Mouse (Mus musculus): ENCODE data around the gene 7530416G11Rik. TPM values are rescaled to one million over a fixed set of nuclear protein-coding genes. Genes with fewer than 3 reads are reported as not detected.

7530416G11Rik gene
- polyA plus RNA-seq (2011; ENCODE audit: insufficient read depth, insufficient read length, low read depth, missing spikeins): not detected in 2 replicates

DNA sequence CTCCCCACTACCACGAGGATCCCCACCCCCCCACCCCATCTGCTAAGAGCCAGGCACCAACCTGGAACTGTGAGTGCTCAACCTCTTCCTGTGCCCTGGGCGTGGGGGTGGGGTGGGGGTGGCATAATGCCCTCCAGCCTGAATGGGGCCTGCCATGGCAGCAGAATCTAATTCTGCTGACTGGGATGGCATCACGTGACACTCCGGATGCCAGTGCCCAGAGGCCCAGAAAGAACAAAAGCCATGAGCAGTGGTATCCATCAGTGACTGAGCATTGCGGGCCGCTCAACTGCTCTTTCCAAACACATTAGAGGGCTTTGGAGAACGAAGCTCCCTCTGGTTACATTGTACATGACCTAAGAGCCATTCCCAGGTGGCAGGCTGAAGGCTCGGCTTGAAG is at the start of gene 7530416G11Rik:
Gene 7530416G11Rik (minus strand): TSS at position 101 of the 400 bp plus-strand sequence.
- Histone ChIP-seq H3K9me3 (replicated peaks; ENCODE audit: control insufficient read depth, insufficient read depth, low read length, poor library complexity, severe bottlenecking) (no peaks in the 10 kb centered on the region), H3K27me3 (ENCODE audit: control insufficient read depth, insufficient read depth, low read length, poor library complexity, severe bottlenecking) (no peaks in the 10 kb centered on the region), H3K36me3 (ENCODE audit: control insufficient read depth, insufficient read depth, low read length, poor library complexity, severe bottlenecking) (no peaks in the 10 kb centered on the region), H3K4me3 (ENCODE audit: low read depth, low read length) (no peak within 1 kb of the TSS), H3K9ac (ENCODE audit: low read depth, poor library complexity, severe bottlenecking) (no peak within 1 kb of the TSS), H3K4me1 (ENCODE audit: control insufficient read depth, insufficient read depth, low read length) (no peaks in the 10 kb centered on the region), H3K27ac (ENCODE audit: insufficient read depth, low read length) (no peak within 1 kb of the TSS)
- TF ChIP-seq EP300 (IDR thresholded peaks at IDR 0.05; ENCODE audit: insufficient read depth, low read depth, low read length): no peak
- no peak for TF ChIP-seq CTCF (IDR thresholded peaks at IDR 0.05; ENCODE audit: low read depth, low read length)
- TF ChIP-seq POLR2A (IDR thresholded peaks at IDR 0.05; ENCODE audit: insufficient read depth, low read length): no peak

DNA sequence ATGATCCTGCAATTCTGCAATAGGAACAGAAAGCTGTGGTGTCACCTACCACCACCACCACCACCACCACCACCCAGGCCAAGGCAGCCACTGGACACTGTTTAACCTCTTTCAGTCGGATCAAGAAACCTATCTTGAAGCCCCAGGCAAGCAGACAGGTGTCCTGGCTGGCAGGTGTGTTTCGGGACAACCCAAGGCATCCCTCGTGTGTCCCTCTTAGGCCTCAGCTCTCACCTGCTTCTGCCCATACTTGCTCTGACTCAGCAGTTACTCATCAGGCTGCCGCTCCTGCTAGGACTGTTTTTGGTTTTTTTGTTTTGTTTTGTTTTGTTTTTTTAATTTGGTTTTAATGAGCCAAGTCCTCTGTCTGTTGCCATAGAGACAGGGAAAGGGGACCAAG is 43.5 kb upstream of the 7530416G11Rik start:
- Histone ChIP-seq H3K9ac (ENCODE audit: low read depth, poor library complexity, severe bottlenecking) (no peak overlapping the region), H3K27me3 (ENCODE audit: control insufficient read depth, insufficient read depth, low read length, poor library complexity, severe bottlenecking) (no peaks in the 10 kb centered on the region), H3K4me1 (ENCODE audit: control insufficient read depth, insufficient read depth, low read length) (no peaks in the 10 kb centered on the region), H3K27ac (ENCODE audit: insufficient read depth, low read length) (no peak overlapping the region), H3K36me3 (ENCODE audit: control insufficient read depth, insufficient read depth, low read length, poor library complexity, severe bottlenecking) (no peaks in the 10 kb centered on the region), H3K9me3 (replicated peaks; ENCODE audit: control insufficient read depth, insufficient read depth, low read length, poor library complexity, severe bottlenecking) (no peaks in the 10 kb centered on the region), H3K4me3 (ENCODE audit: low read depth, low read length) (no peak overlapping the region)
- TF ChIP-seq EP300 (IDR thresholded peaks at IDR 0.05; ENCODE audit: insufficient read depth, low read depth, low read length) (no peak), POLR2A (IDR thresholded peaks at IDR 0.05; ENCODE audit: insufficient read depth, low read length) (no peak)

DNA sequence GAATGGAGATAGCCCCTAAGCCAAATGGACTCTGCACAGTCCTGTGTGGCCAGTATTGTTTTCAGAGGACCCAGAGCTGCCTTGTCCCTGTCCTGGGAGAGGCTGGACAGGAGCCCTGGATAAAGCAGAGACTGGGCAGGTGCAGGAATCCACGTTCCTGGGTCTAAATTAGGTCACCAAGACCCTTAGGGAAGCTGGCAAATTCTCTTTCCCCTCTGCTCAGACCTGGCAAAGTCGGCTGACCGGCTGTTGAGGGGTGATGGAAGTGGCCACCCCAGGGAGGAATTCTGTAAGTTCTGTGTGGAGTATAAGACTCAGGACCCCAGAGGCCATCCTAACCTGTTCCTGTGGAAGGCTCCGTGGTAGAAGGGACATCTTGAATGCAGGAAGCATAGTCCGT is 42.3 kb upstream of the 7530416G11Rik start:
- no peaks in the 10 kb centered on the region for H3K4me1 ChIP-seq (ENCODE audit: control insufficient read depth, insufficient read depth, low read length)
- no peaks in the 10 kb centered on the region for H3K36me3 ChIP-seq (ENCODE audit: control insufficient read depth, insufficient read depth, low read length, poor library complexity, severe bottlenecking)
- no peaks in the 10 kb centered on the region for H3K27me3 ChIP-seq (ENCODE audit: control insufficient read depth, insufficient read depth, low read length, poor library complexity, severe bottlenecking)
- no peak overlapping the region for H3K27ac ChIP-seq (ENCODE audit: insufficient read depth, low read length)
- H3K4me3 ChIP-seq (ENCODE audit: low read depth, low read length): no peak overlapping the region
- TF ChIP-seq POLR2A (IDR thresholded peaks at IDR 0.05; ENCODE audit: insufficient read depth, low read length) (no peak), EP300 (IDR thresholded peaks at IDR 0.05; ENCODE audit: insufficient read depth, low read depth, low read length) (no peak), CTCF (IDR thresholded peaks at IDR 0.05; ENCODE audit: low read depth, low read length) (no peak)
- H3K9me3 ChIP-seq (replicated peaks; ENCODE audit: control insufficient read depth, insufficient read depth, low read length, poor library complexity, severe bottlenecking): no peaks in the 10 kb centered on the region
- no peak overlapping the region for H3K9ac ChIP-seq (ENCODE audit: low read depth, poor library complexity, severe bottlenecking)

DNA sequence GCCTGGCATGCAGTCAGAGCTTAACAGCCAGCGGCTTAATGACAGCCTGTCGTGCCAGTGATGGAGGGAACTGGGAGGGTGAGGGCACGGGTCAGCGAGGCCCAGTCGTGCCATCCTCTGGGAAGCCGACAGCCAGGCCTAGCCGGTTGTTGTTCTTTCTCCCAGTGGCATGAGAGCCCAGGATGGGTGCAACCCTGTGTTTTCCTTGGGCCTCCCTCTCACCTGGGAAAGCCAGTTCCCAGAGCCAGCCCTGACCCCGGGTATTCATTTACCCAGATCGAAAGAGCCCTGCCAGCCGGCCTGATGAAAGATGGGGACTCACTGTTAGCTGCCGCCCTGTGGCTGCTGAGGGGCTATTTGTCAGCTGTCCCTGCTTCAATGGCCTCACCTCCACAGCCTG is 35.1 kb upstream of the 7530416G11Rik start:
- Histone ChIP-seq H3K9me3 (replicated peaks; ENCODE audit: control insufficient read depth, insufficient read depth, low read length, poor library complexity, severe bottlenecking) (no peaks in the 10 kb centered on the region), H3K36me3 (ENCODE audit: control insufficient read depth, insufficient read depth, low read length, poor library complexity, severe bottlenecking) (no peaks in the 10 kb centered on the region), H3K9ac (ENCODE audit: low read depth, poor library complexity, severe bottlenecking) (no peak overlapping the region), H3K4me3 (ENCODE audit: low read depth, low read length) (no peak overlapping the region), H3K27ac (ENCODE audit: insufficient read depth, low read length) (no peak overlapping the region), H3K4me1 (ENCODE audit: control insufficient read depth, insufficient read depth, low read length) (peaks cover 3% of the 10 kb centered on the region), H3K27me3 (ENCODE audit: control insufficient read depth, insufficient read depth, low read length, poor library complexity, severe bottlenecking) (no peaks in the 10 kb centered on the region)
- TF ChIP-seq CTCF (IDR thresholded peaks at IDR 0.05; ENCODE audit: low read depth, low read length) (no peak), POLR2A (IDR thresholded peaks at IDR 0.05; ENCODE audit: insufficient read depth, low read length) (no peak), EP300 (IDR thresholded peaks at IDR 0.05; ENCODE audit: insufficient read depth, low read depth, low read length) (no peak)

DNA sequence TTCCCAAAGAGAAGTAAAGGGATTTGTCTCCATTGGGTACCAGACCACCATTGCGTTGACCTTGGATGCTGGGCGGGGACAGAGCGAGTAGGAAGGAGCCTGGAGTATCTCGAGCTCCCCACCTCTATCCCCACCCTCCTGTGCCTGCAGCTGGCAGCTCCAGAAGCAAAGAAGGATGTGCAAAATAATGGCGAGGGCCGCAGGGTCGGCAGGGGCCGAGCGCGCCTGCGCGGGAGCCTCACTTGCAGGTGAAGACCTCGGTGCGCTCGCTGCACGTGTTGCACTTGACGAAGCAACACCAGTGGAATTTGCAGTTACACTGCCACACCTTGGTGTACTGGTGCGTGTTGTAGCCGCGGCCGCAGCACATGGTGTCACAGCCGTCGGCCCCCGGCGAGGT is 34.1 kb upstream of the 7530416G11Rik start:
- Histone ChIP-seq H3K36me3 (ENCODE audit: control insufficient read depth, insufficient read depth, low read length, poor library complexity, severe bottlenecking) (no peaks in the 10 kb centered on the region), H3K4me1 (ENCODE audit: control insufficient read depth, insufficient read depth, low read length) (peaks cover 4% of the 10 kb centered on the region), H3K9ac (ENCODE audit: low read depth, poor library complexity, severe bottlenecking) (no peak overlapping the region), H3K27me3 (ENCODE audit: control insufficient read depth, insufficient read depth, low read length, poor library complexity, severe bottlenecking) (no peaks in the 10 kb centered on the region), H3K27ac (ENCODE audit: insufficient read depth, low read length) (no peak overlapping the region), H3K9me3 (replicated peaks; ENCODE audit: control insufficient read depth, insufficient read depth, low read length, poor library complexity, severe bottlenecking) (no peaks in the 10 kb centered on the region), H3K4me3 (ENCODE audit: low read depth, low read length) (peak overlapping the region; percentile 11)
- TF ChIP-seq CTCF (IDR thresholded peaks at IDR 0.05; ENCODE audit: low read depth, low read length) (no peak), POLR2A (IDR thresholded peaks at IDR 0.05; ENCODE audit: insufficient read depth, low read length) (no peak), EP300 (IDR thresholded peaks at IDR 0.05; ENCODE audit: insufficient read depth, low read depth, low read length) (no peak)

DNA sequence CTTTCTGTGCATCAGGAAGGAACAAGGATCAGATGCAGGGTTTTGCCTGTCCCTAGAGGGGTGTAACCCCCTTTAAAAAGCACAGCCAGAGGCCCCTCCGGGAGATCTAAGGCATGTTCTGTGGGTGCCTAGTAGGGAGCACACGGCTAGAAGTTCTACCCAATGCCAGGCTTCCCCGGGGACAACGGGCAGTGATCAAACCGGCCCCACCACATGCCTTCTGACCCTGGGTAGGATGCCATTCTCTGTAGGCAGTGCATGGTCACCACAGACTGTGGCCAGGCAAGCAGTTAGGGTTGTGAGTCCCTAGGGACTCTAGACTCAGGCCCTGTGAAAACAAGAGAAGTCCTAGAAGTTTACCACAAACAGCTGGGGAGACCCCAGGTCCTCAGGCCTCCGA is 31.6 kb upstream of the 7530416G11Rik start:
- H3K27me3 ChIP-seq (ENCODE audit: control insufficient read depth, insufficient read depth, low read length, poor library complexity, severe bottlenecking): no peaks in the 10 kb centered on the region
- H3K27ac ChIP-seq (ENCODE audit: insufficient read depth, low read length): no peak overlapping the region
- no peak for TF ChIP-seq EP300 (IDR thresholded peaks at IDR 0.05; ENCODE audit: insufficient read depth, low read depth, low read length)
- no peak for TF ChIP-seq CTCF (IDR thresholded peaks at IDR 0.05; ENCODE audit: low read depth, low read length)
- TF ChIP-seq POLR2A (IDR thresholded peaks at IDR 0.05; ENCODE audit: insufficient read depth, low read length): no peak
- H3K9ac ChIP-seq (ENCODE audit: low read depth, poor library complexity, severe bottlenecking): no peak overlapping the region
- H3K9me3 ChIP-seq (replicated peaks; ENCODE audit: control insufficient read depth, insufficient read depth, low read length, poor library complexity, severe bottlenecking): no peaks in the 10 kb centered on the region
- no peak overlapping the region for H3K4me3 ChIP-seq (ENCODE audit: low read depth, low read length)
- peaks cover 12% of the 10 kb centered on the region for H3K4me1 ChIP-seq (ENCODE audit: control insufficient read depth, insufficient read depth, low read length)
- H3K36me3 ChIP-seq (ENCODE audit: control insufficient read depth, insufficient read depth, low read length, poor library complexity, severe bottlenecking): no peaks in the 10 kb centered on the region

Measured in ES-Bruce4 (cell line).